Mouse (Mus musculus) olfactory bulb, adult 2 months (tissue): Measurements from ENCODE around the gene Map3k13. TPM values are rescaled to one million over a fixed set of nuclear protein-coding genes. Genes with fewer than 3 reads are reported as not detected.

ENCODE experiments used
- H3K27ac ChIP-seq: fragments of 200-500 bp; 2 replicates; pipeline ENCODE4 v1.5.1; 2012; ENCODE audit warnings: low read depth, low read length; ENCODE audit not compliant: insufficient read depth
- H3K4me1 ChIP-seq: fragments of 200-500 bp; 2 replicates; pipeline ENCODE4 v1.6.1; 2012; ENCODE audit warnings: low read length; ENCODE audit not compliant: control insufficient read depth, insufficient read depth
- H3K4me3 ChIP-seq: fragments of 200-500 bp; 2 replicates; pipeline ENCODE4 v1.5.1; 2012; ENCODE audit warnings: mild to moderate bottlenecking, low read depth, low read length, moderate library complexity; ENCODE audit not compliant: insufficient read depth
- CTCF ChIP-seq: fragments of 200-500 bp; IDR thresholded peaks from 2 replicates; pipeline ENCODE4 v1.5.1; 2012; ENCODE audit warnings: low read depth, mild to moderate bottlenecking, low read length, moderate library complexity; ENCODE audit not compliant: insufficient read depth
- POLR2A ChIP-seq: fragments of 200-500 bp; IDR thresholded peaks from 2 replicates; pipeline ENCODE4 v1.6.1; 2012; ENCODE audit warnings: mild to moderate bottlenecking, low read depth, low read length, moderate library complexity; ENCODE audit not compliant: insufficient read depth
- WGBS: fragments of 180-500 bp; shearing (Covaris S2); methylation state at CpG from one replicate; pipeline ENCODE4 v1.1.7; 2018; 5-methylcytosine and 5-hydroxymethylcytosine counted together
- polyA plus RNA-seq: library from polyadenylated mRNA; stranded (reverse); fragments of >200 nt; gene quantifications from 2 replicates; pipeline ENCODE4 v1.2.4, GENCODE M21; 2012; ENCODE audit warnings: low replicate concordance; ENCODE audit not compliant: missing spikeins, insufficient read depth, insufficient read length

Map3k13 gene
- polyA plus RNA-seq, 1 experiment: not detected

- WGBS: 76% methylated on average over 11 of the region's 11 CpGs
- TF ChIP-seq CTCF: no peak
Measured at GRCm38 (mm10) chr16:21865983-21866575, 71.9 kb downstream of the Map3k13 start.

GRCm38 (mm10) chr16:21867727-21868126, 73.6 kb downstream of the Map3k13 start:
- TF ChIP-seq CTCF (no peak), POLR2A (no peak)
- H3K4me1 ChIP-seq: no peaks in the 10 kb centered on the region; the same call in 1 of the 2 replicates
- 79% methylated on average over 3 of the region's 3 CpGs for WGBS
- no peak overlapping the region for H3K27ac ChIP-seq
- H3K4me3 ChIP-seq: no peak overlapping the region

More at GRCm38 (mm10) chr16:21865983-21866575, 71.9 kb downstream of the Map3k13 start:
- Histone ChIP-seq H3K27ac (no peak overlapping the region), H3K4me1 (no peaks in the 10 kb centered on the region; the same call in 1 of the 2 replicates), H3K4me3 (no peak overlapping the region)

GRCm38 (mm10) chr16:21868651-21869050, 74.5 kb downstream of the Map3k13 start:
- 43% methylated on average over 6 of the region's 6 CpGs for WGBS
- TF ChIP-seq CTCF (no peak), POLR2A (no peak)

GRCm38 (mm10) chr16:21869879-21870278, 75.7 kb downstream of the Map3k13 start:
- TF ChIP-seq POLR2A (no peak), CTCF (no peak)
- 43% methylated on average over 4 of the region's 4 CpGs for WGBS
- no peaks in the 10 kb centered on the region; the same call in 1 of the 2 replicates for H3K4me1 ChIP-seq
- H3K4me3 ChIP-seq: no peak overlapping the region
- H3K27ac ChIP-seq: no peak overlapping the region

More at GRCm38 (mm10) chr16:21868651-21869050, 74.5 kb downstream of the Map3k13 start:
- Histone ChIP-seq H3K4me1 (no peaks in the 10 kb centered on the region; the same call in 1 of the 2 replicates), H3K4me3 (no peak overlapping the region), H3K27ac (no peak overlapping the region)

- H3K4me1 ChIP-seq: peaks cover 14% of the 10 kb centered on the region
- no peak overlapping the region for H3K4me3 ChIP-seq
- TF ChIP-seq CTCF (no peak), POLR2A (no peak)
- no peak overlapping the region for H3K27ac ChIP-seq
- WGBS: 88% methylated on average over 3 of the region's 3 CpGs
Measured at GRCm38 (mm10) chr16:21877735-21878134, 83.6 kb downstream of the Map3k13 start.

- no peak overlapping the region for H3K27ac ChIP-seq
Measured at GRCm38 (mm10) chr16:21878834-21879233, 84.7 kb downstream of the Map3k13 start.

GRCm38 (mm10) chr16:21881181-21881580, 87.0 kb downstream of the Map3k13 start:
- Histone ChIP-seq H3K4me1 (peaks cover 14% of the 10 kb centered on the region), H3K4me3 (no peak overlapping the region), H3K27ac (0 out of 2 replicates have a peak overlapping the region, but pooled peaks have one; percentile 1)
- TF ChIP-seq POLR2A (no peak), CTCF (no peak)
- WGBS: 24% methylated on average over 6 of the region's 6 CpGs

More at GRCm38 (mm10) chr16:21878834-21879233, 84.7 kb downstream of the Map3k13 start:
- WGBS: 69% methylated on average over 3 of the region's 3 CpGs
- no peak for TF ChIP-seq CTCF
- TF ChIP-seq POLR2A: no peak
- Histone ChIP-seq H3K4me3 (no peak overlapping the region), H3K4me1 (peaks cover 14% of the 10 kb centered on the region)

GRCm38 (mm10) chr16:21881582-21882259, 87.6 kb downstream of the Map3k13 start:
- WGBS: 30% methylated on average over 7 of the region's 7 CpGs
- peaks cover 14% of the 10 kb centered on the region for H3K4me1 ChIP-seq
- no peak for TF ChIP-seq CTCF
- TF ChIP-seq POLR2A: no peak
- 0 out of 2 replicates have a peak overlapping the region, but pooled peaks have one; percentile 1 for H3K27ac ChIP-seq
- no peak overlapping the region for H3K4me3 ChIP-seq

- TF ChIP-seq POLR2A: no peak
- TF ChIP-seq CTCF: no peak
- 94% methylated on average over 2 of the region's 2 CpGs for WGBS
- no peak overlapping the region for H3K4me3 ChIP-seq
- H3K4me1 ChIP-seq: no peaks in the 10 kb centered on the region
- no peak overlapping the region for H3K27ac ChIP-seq
Measured at GRCm38 (mm10) chr16:21887601-21888000, 93.5 kb downstream of the Map3k13 start.
